Mouse (Mus musculus) liver, embryonic 13.5 days (tissue): ENCODE measurements around the gene Naga. TPM values are rescaled to one million over a fixed set of nuclear protein-coding genes. Genes with fewer than 3 reads are reported as not detected.

Source experiments
- ATAC-seq: fragments of 200-750 bp; cut with Nextera tagmentation; 2 replicates; pipeline ENCODE4 v1.8.0; 2017; ENCODE audit warnings: low read depth, mild to moderate bottlenecking, moderate number of reproducible peaks, moderate library complexity
- DNase-seq: peaks from one replicate; pipeline ENCODE4 v3.0.0; 2022
- H3K27ac ChIP-seq: fragments of 300-500 bp; sonication (generic); 2 replicates; pipeline ENCODE4 v1.5.1; 2015; ENCODE audit warnings: moderate library complexity, mild to moderate bottlenecking, inconsistent platforms
- H3K27me3 ChIP-seq: fragments of 300-500 bp; sonication (generic); 2 replicates; pipeline ENCODE4 v1.6.1; 2015; ENCODE audit warnings: mild to moderate bottlenecking, inconsistent platforms
- H3K36me3 ChIP-seq: fragments of 300-500 bp; sonication (generic); 2 replicates; pipeline ENCODE4 v1.6.1; 2015; ENCODE audit warnings: mild to moderate bottlenecking, inconsistent platforms
- H3K4me1 ChIP-seq: fragments of 300-500 bp; sonication (generic); replicated peaks from 2 replicates; pipeline ENCODE4 v1.6.1; 2015; ENCODE audit warnings: inconsistent platforms
- H3K4me2 ChIP-seq: fragments of 300-500 bp; sonication (generic); 2 replicates; pipeline ENCODE4 v1.6.1; 2015; ENCODE audit warnings: inconsistent platforms, mild to moderate bottlenecking, moderate library complexity
- H3K4me3 ChIP-seq: fragments of 300-500 bp; sonication (generic); replicated peaks from 2 replicates; pipeline ENCODE4 v1.5.1; 2015; ENCODE audit warnings: mild to moderate bottlenecking, inconsistent platforms
- H3K9ac ChIP-seq: fragments of 300-500 bp; sonication (generic); 2 replicates; pipeline ENCODE4 v1.6.1; 2015; ENCODE audit warnings: mild to moderate bottlenecking, inconsistent platforms
- H3K9me3 ChIP-seq: fragments of 300-500 bp; sonication (generic); replicated peaks from 2 replicates; pipeline ENCODE4 v1.6.1; 2016; ENCODE audit warnings: inconsistent platforms
- WGBS: fragments of 180-500 bp; shearing (Covaris S2); methylation state at CpG from one replicate; pipeline ENCODE4 v1.1.7; 2015; ENCODE audit not compliant: insufficient replicate concordance; 5-methylcytosine and 5-hydroxymethylcytosine counted together
- polyA plus RNA-seq: library from polyadenylated mRNA; unstranded; fragments of >200 nt; fragmentation: Nextera tagmentation; extraction: Ambion mirVana; gene quantifications from 2 replicates; pipeline ENCODE4 v1.2.1, GENCODE M21; 2015

Gene Naga
- polyA plus RNA-seq, 1 experiment from 2014 or later = 35.7 TPM

GRCm38 (mm10) chr15:82353745-82354113, 15.0 kb upstream of the Naga start:
- 0% methylated on average over 23 of the region's 23 CpGs for WGBS
- DNase-seq = no peak
- H3K9me3 ChIP-seq = no peaks in the 10 kb centered on the region

GRCm38 (mm10) chr15:82353078-82353744, 14.5 kb upstream of the Naga start:
- H3K4me3 ChIP-seq = peak overlapping the region; percentile 97
- H3K9ac ChIP-seq = peak overlapping the region; percentile 99
- DNase-seq (no peak), ATAC-seq (no peak)
- H3K27me3 ChIP-seq = no peaks in the 10 kb centered on the region
- H3K27ac ChIP-seq = peak overlapping the region; percentile 94
- peaks cover 63% of the 10 kb centered on the region for H3K4me1 ChIP-seq
- peak overlapping the region; percentile 90 for H3K4me2 ChIP-seq
- no peaks in the 10 kb centered on the region for H3K9me3 ChIP-seq
- peaks cover 32% of the 10 kb centered on the region for H3K36me3 ChIP-seq
- WGBS = 16% methylated on average over 14 of the region's 14 CpGs

More at GRCm38 (mm10) chr15:82353745-82354113, 15.0 kb upstream of the Naga start:
- H3K9ac ChIP-seq = peak overlapping the region; percentile 99
- H3K27me3 ChIP-seq = no peaks in the 10 kb centered on the region
- H3K36me3 ChIP-seq = peaks cover 27% of the 10 kb centered on the region
- peak overlapping the region; percentile 94 for H3K27ac ChIP-seq
- H3K4me2 ChIP-seq = peak overlapping the region; percentile 90
- peak overlapping the region; percentile 97 for H3K4me3 ChIP-seq
- H3K4me1 ChIP-seq = peaks cover 63% of the 10 kb centered on the region
- peak; percentile 16 for ATAC-seq

- Histone ChIP-seq H3K4me3 (peak overlapping the region; percentile 97), H3K4me2 (peak overlapping the region; percentile 90), H3K4me1 (peaks cover 80% of the 10 kb centered on the region), H3K9me3 (no peaks in the 10 kb centered on the region), H3K36me3 (peaks cover 45% of the 10 kb centered on the region), H3K27ac (peak overlapping the region; percentile 94), H3K9ac (peak overlapping the region; percentile 99), H3K27me3 (no peaks in the 10 kb centered on the region)
- peak; percentile 23 for ATAC-seq
- 38% methylated on average over 3 of the region's 3 CpGs for WGBS
- DNase-seq = peak; percentile 54
Observed at GRCm38 (mm10) chr15:82351480-82351879, 12.8 kb upstream of the Naga start.

GRCm38 (mm10) chr15:82350349-82350748, 11.6 kb upstream of the Naga start:
- WGBS = 84% methylated on average over 4 of the region's 4 CpGs

GRCm38 (mm10) chr15:82348999-82349341, 10.2 kb upstream of the Naga start:
- H3K4me2 ChIP-seq = peak overlapping the region; percentile 89; the same call in 1 of the 2 replicates
- H3K4me1 ChIP-seq = peaks cover 87% of the 10 kb centered on the region
- no peak for ATAC-seq
- H3K4me3 ChIP-seq = no peak overlapping the region
- no peaks in the 10 kb centered on the region for H3K9me3 ChIP-seq
- no peak for DNase-seq
- H3K27me3 ChIP-seq = no peaks in the 10 kb centered on the region
- peaks cover 60% of the 10 kb centered on the region for H3K36me3 ChIP-seq
- 86% methylated on average over 2 of the region's 2 CpGs for WGBS
- H3K27ac ChIP-seq = peak overlapping the region; percentile 94
- H3K9ac ChIP-seq = peak overlapping the region; percentile 31; the same call in 1 of the 2 replicates

More at GRCm38 (mm10) chr15:82350349-82350748, 11.6 kb upstream of the Naga start:
- H3K4me2 ChIP-seq = no peak overlapping the region
- peak overlapping the region; percentile 94 for H3K27ac ChIP-seq
- ATAC-seq (no peak), DNase-seq (no peak)
- no peaks in the 10 kb centered on the region for H3K27me3 ChIP-seq
- H3K9ac ChIP-seq = 0 out of 2 replicates have a peak overlapping the region, but pooled peaks have one; percentile 26
- H3K4me1 ChIP-seq = peaks cover 80% of the 10 kb centered on the region
- no peak overlapping the region for H3K4me3 ChIP-seq
- H3K36me3 ChIP-seq = peaks cover 46% of the 10 kb centered on the region
- no peaks in the 10 kb centered on the region for H3K9me3 ChIP-seq

- Histone ChIP-seq H3K9ac (peak overlapping the region; percentile 85), H3K4me1 (peaks cover 92% of the 10 kb centered on the region), H3K9me3 (no peaks in the 10 kb centered on the region), H3K36me3 (peaks cover 65% of the 10 kb centered on the region), H3K27me3 (no peaks in the 10 kb centered on the region), H3K4me3 (peak overlapping the region; percentile 77; the same call in 1 of the 2 replicates), H3K27ac (peak overlapping the region; percentile 94), H3K4me2 (peak overlapping the region; percentile 89)
- no peak for ATAC-seq
- no peak for DNase-seq
- WGBS = 65% methylated on average over 8 of the region's 8 CpGs
Observed at GRCm38 (mm10) chr15:82348258-82348998, 9.7 kb upstream of the Naga start.

GRCm38 (mm10) chr15:82347852-82348251, 9.1 kb upstream of the Naga start:
- no peak for ATAC-seq
- 86% methylated on average over 12 of the region's 12 CpGs for WGBS
- H3K4me2 ChIP-seq = peak overlapping the region; percentile 89
- DNase-seq = no peak
- H3K9me3 ChIP-seq = no peaks in the 10 kb centered on the region
- peaks cover 92% of the 10 kb centered on the region for H3K4me1 ChIP-seq
- H3K9ac ChIP-seq = peak overlapping the region; percentile 85
- no peaks in the 10 kb centered on the region for H3K27me3 ChIP-seq
- peak overlapping the region; percentile 94 for H3K27ac ChIP-seq
- peaks cover 70% of the 10 kb centered on the region for H3K36me3 ChIP-seq
- peak overlapping the region; percentile 77 for H3K4me3 ChIP-seq

GRCm38 (mm10) chr15:82347303-82347676, 8.6 kb upstream of the Naga start:
- peak overlapping the region; percentile 89 for H3K4me2 ChIP-seq
- DNase-seq (no peak), ATAC-seq (no peak)
- peak overlapping the region; percentile 77 for H3K4me3 ChIP-seq
- H3K9me3 ChIP-seq = no peaks in the 10 kb centered on the region
- H3K9ac ChIP-seq = peak overlapping the region; percentile 85
- no peaks in the 10 kb centered on the region for H3K27me3 ChIP-seq
- peaks cover 70% of the 10 kb centered on the region for H3K36me3 ChIP-seq
- peaks cover 92% of the 10 kb centered on the region for H3K4me1 ChIP-seq
- WGBS = 62% methylated on average over 4 of the region's 4 CpGs
- peak overlapping the region; percentile 94 for H3K27ac ChIP-seq

GRCm38 (mm10) chr15:82346580-82347302, 8.0 kb upstream of the Naga start:
- H3K4me1 ChIP-seq = peaks cover 92% of the 10 kb centered on the region
- no peak for ATAC-seq
- peak overlapping the region; percentile 89 for H3K4me2 ChIP-seq
- H3K27me3 ChIP-seq = no peaks in the 10 kb centered on the region
- WGBS = 31% methylated on average over 14 of the region's 14 CpGs
- peak overlapping the region; percentile 77 for H3K4me3 ChIP-seq
- H3K36me3 ChIP-seq = peaks cover 68% of the 10 kb centered on the region
- peak overlapping the region; percentile 85 for H3K9ac ChIP-seq
- no peak for DNase-seq
- H3K9me3 ChIP-seq = no peaks in the 10 kb centered on the region
- H3K27ac ChIP-seq = peak overlapping the region; percentile 94

- peak; percentile 83 for ATAC-seq
- Histone ChIP-seq H3K27ac (peak overlapping the region; percentile 94), H3K4me2 (peak overlapping the region; percentile 97), H3K27me3 (no peaks in the 10 kb centered on the region), H3K4me3 (peak overlapping the region; percentile 77), H3K9ac (peak overlapping the region; percentile 85), H3K36me3 (peaks cover 65% of the 10 kb centered on the region), H3K9me3 (no peaks in the 10 kb centered on the region), H3K4me1 (peaks cover 88% of the 10 kb centered on the region)
- WGBS = under 1% methylated on average over 51 of the region's 51 CpGs
- DNase-seq = peak; percentile 99
Observed at GRCm38 (mm10) chr15:82345820-82346470, 7.2 kb upstream of the Naga start.
